Mouse (Mus musculus) erythroblast, embryonic 14.5 days (primary cell): ENCODE results near the gene Galnt18.

ENCODE experiments used
- GATA1 ChIP-seq: IDR thresholded peaks from 2 replicates; pipeline ENCODE4 v1.6.1; 2012; ENCODE audit warnings: low read length, inconsistent platforms, mixed read lengths
- TAL1 ChIP-seq: IDR thresholded peaks from 3 replicates; pipeline ENCODE4 v1.6.1; 2012; ENCODE audit warnings: low read length, inconsistent platforms, mixed read lengths

DNA sequence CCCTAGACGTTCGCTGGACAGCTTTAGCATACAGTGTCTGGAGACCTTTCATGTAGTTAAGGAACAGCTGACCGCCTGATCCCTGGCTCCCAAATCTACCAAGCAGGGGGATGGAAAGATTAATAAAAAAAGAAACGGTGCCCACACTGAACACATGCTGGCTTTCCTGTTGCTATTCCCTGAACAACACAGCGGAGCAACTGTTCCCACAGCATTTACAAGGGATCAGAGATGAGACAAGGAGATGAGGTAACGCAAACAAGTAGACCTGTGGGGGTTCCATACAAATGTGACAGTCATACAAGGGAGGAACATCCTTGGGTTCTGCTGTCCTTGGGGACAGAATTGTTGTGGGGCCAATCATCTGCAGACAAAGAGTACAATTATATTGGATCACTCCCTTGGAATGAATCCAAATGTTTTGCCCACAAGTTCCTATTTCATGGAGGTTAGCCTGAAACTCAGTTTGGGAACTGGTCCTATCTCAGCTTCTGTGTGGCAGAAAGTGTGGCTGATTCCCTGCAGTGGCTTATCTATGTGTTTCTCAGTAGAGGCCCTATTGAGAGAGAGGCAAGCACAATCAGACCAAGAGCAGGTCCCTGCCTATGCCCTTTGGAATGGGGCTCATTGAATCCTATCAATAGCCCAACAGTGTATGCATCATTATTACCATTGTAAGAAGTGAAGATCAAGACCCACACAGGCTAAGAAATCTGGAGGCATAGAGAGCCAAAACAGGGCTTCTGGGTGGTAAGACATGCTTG, 68.5 kb downstream of the Galnt18 start:
- no peak for TF ChIP-seq GATA1
- no peak for TF ChIP-seq TAL1
